Mouse (Mus musculus) megakaryocyte, embryonic 14.5 days (primary cell): Measurements from ENCODE around the gene Usp32.

Source experiments
- FLI1 ChIP-seq: IDR thresholded peaks from 2 replicates; pipeline ENCODE4 v1.6.1; 2012; ENCODE audit warnings: low read length, inconsistent platforms, mixed read lengths
- GATA1 ChIP-seq: IDR thresholded peaks from 3 replicates; pipeline ENCODE4 v1.6.1; 2012; ENCODE audit warnings: mixed read lengths, low read length, inconsistent platforms, borderline replicate concordance

GRCm38 (mm10) chr11:84940140-84940539 lies 199.8 kb downstream of the Usp32 start:
- TF ChIP-seq GATA1 (no peak), FLI1 (no peak)
